Mouse (Mus musculus): Measurements from ENCODE around the gene Cdkn2a.

Gene Cdkn2a

DNA sequence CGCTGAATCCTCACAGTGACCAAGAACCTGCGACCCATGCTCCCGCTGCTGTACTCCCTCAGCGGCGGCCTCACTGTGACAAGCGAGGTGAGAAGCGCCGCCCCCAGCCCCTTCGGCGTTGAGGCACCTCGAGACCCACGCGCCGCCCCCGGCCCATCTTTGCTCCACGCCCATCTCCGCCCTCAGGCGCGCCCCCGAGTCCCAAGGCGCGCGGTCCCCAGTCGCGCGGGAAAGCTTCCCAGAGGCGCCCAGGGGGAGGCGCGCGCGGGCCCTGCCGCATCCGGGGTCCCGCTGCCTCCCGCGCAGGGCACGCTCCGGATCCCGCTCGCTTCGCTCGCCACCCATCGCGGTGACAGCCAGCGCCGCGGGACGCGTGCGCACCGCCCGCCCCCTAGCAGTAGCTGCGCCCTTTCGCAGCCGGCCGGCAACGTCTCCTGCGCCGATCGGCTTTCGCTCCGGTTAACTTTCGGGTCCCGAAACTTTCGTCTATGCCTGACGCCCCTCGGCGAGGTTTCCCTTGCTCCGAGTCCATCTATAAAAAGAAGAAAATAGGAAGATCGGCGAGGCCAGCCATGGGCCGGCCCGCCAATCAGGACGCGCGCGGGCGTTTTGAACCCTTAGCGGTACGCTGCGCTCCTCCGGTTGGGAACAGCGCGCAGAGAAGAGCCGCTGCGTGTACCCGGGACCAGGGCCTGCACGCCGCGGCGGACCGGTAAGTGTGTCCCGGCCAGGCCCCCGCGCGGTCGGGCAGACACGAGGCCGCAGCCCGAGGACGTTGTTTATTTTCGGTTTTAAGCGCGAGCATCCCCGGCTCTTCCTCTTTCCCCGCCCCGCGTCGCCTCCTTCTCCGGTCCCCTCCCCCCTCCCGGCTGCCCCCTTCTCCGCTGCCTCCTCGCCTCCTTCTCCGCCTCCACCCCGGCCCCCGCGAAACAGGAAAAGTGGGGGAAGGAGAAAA, at the start of gene Cdkn2a:
Gene Cdkn2a, minus strand, starts transcription at position 168 of the 955 bp plus-strand sequence.
- peak; percentile 80 for DNase-seq

DNA sequence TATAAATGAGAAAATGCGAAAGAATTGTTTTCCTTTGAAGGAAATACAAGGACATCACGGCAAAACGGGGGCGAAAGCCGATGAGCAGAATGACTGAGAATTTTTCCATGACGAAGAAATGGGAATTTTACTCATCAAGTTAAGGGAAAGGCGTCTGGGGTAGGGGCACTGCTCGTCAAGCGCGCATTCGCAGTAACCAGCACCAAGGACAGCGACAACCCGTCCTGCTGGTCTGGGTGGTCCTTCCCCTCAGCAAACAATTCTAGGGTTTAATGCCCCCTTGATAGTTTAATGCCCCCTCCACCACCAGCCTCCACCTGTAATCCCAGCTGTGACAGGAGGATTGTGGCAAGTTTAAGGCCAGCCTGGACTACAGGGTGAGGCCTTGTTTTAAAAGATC, 19.0 kb upstream of the Cdkn2a start:
- peak; percentile 71 for DNase-seq

DNA sequence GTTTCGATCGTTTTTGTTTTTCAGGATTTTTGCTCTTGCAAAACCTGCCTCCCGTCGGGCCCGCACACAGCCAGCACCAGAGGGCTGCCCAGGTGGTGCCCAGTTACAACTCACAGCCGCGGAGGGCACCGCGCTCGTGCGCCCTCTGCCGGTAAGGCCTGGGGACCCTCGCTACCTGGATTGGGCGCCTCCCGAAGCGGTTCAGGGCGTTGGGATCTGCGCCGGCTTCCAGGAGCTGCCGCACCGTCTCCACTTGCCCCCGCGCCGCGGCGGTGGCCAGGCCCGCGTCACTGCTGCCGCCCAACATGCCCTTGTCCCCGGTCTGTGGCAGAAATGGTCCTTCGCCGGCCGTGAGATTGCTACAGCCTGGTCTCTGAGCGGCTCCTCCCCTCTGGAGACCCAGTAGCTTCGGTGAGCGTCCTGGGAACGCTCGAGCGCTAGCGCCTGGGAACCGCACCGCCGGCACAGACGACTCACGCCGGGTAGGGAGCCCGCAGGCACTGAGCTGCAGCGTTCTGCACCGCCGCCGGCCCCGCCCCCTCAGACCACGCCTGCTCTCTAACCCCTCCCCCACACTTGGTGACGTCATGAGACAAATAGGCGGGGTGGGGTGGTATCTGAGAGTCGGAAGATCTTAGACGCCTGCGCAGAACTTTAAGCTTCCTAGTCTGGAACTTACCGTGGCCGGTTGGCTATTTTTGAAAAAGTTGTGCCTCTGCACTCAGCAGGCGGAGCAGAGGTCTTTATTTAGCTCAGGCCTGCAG, 16.2 kb upstream of the Cdkn2a start, which contains the start of gene Cdkn2b:
Gene Cdkn2b, minus strand, starts transcription at position 549 of the 764 bp plus-strand sequence.
- DNase-seq: peak; percentile 92

DNA sequence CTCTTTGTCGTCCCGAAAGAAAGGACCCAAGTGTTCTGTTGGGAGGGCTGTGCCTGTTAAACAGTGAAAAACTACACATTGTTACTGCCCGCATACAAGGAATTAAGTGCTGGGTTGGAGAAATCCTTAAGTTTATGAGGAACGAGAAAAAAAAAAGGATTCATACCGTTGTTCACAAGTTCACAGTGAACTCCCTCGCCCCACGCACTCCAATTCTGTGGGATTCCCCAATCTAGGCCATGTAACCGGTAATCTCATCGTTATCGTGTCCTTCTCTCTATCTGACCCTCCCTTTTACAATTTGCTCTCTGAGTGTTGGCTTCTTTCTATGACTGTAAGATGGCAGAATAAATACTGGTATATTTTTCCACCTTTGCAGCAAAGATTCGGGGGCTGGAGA, 15.5 kb upstream of the Cdkn2a start:
- DNase-seq: no peak

DNA sequence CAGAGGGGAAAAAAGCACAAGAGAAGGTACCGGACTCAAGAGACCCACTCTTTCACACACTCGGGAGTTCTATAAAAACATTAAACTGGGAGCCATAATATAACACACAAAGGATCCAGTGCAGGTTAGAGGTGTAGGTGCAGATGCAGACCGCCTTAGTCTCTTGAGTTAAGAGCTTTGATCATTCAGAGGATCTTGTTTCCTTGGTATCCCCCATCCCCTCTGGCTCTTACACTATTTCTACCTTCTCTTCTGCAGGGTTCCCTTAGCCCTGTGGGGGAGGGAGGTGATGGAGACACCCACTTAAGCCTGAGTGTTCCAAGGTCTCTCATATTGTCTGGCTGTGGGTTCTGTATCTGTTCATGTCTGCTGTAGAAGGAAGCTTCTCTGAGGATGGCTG, 13.5 kb upstream of the Cdkn2a start:
- no peak for DNase-seq

DNA sequence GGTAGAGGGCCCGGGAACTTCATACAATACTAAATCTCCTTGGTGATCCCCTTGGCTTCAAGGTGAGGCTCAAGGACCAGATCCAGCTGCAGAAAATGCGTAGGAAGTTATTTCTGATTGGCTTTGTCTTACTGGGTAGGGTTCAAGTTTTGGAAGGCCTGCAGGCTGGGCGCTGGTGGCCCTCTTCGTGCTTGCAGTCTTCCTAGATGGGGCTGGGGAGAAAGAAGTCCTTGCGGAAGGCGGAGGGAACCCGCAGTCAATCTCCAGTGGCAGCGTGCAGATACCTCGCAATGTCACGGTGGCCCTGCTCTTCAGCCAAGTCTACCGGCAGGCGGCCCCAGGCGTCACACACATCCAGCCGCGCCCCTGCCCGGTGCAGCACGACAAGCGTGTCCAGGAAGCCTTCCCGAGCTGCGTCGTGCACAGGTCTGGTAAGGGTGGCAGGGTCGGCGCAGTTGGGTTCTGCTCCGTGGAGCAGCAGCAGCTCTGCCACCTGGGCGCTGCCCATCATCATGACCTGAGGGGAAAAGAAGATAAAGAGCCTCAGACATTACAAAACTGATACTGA, 12.4 kb upstream of the Cdkn2a start:
- no peak for DNase-seq

DNA sequence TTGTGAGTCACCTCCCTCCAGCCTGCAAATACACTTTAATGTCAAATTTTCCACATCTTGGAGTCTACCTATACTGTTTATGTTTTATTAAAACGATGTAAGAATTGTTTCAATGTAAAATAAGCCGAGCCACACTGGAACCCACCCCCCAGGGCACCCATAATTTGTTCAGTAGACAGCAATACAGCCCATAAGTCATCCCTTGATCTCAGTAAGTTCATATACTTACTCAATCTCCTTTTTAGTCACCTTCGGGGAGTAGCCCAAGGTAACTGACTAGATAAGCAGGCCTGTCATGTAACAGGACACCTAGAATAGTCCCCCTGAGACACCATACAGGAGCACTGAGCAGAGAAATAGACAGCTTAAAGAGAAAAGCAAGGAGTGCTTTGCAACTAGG, 11.2 kb upstream of the Cdkn2a start:
- no peak for DNase-seq

DNA sequence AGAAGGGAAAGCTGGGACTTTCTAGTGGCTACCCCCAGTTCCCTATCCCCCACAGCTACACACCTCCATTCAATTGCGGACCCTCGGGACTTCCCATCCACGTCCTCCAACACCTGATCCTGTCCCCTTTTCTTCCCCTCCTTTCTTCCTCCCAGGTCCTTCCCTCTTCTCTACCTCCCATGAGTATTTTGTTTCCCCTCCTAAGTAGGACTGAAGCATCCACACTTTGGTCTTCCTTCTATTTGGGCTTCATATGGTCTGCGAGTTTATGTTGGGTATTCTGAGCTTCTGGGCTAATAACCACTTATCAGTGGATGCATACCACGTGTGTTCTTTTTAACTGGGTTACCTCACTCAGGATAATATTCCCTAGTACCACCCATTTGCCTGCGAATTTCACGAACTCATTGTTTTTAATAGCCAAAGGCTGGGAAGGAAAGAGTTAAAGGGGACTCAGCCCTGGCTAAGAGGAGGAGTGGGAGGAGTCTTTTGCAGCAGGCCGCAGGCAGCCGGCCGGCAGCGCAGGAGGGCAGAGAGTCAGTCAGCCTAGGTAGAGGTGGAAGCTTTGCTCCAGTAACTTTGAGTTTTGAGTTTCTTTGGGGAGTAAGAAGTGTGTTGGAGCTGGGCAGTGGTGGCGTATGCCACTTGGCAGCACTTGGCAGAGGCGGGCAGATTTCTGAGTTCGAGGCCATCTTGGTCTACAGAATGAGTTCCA, 9.0 kb upstream of the Cdkn2a start:
- no peak for DNase-seq

DNA sequence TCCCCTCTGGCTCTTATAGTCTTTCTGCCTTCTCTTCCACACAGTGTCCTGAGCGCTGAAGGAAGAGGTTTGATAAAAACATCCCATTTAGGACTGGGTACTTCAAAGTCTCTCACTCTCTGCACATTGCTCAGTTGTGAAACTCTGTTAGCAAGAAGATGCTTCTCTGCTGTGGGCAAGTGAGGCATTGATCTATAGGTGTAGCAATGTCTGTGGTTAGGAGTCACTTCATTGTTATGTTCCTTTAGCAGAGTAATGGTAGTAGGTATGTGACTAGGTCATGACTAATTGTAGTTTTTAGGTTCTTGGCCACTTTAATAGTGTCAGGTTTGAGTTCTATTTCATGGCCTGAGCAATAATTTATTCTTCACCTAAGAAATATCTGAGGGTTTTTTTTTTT, 7.7 kb upstream of the Cdkn2a start:
- DNase-seq: no peak

DNA sequence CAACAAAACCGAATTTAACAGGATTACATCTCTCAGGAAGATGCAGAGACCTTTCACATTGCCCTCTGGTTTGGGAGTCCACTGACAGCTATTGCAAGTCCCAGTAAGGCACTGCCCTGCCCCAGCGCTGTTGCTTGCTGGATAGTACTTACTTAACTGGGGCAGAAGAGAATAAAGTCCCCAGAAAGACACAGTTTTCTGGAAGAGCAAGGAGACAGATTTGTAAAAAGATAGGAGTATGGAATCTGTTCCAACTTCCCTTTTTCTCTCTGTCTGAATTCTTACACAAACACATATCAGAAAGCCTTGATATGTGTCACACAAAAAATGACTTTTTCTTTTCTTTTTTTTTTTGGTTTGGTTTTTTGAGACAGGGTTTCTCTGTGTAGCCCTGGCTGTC, 5.3 kb upstream of the Cdkn2a start:
- DNase-seq: no peak

DNA sequence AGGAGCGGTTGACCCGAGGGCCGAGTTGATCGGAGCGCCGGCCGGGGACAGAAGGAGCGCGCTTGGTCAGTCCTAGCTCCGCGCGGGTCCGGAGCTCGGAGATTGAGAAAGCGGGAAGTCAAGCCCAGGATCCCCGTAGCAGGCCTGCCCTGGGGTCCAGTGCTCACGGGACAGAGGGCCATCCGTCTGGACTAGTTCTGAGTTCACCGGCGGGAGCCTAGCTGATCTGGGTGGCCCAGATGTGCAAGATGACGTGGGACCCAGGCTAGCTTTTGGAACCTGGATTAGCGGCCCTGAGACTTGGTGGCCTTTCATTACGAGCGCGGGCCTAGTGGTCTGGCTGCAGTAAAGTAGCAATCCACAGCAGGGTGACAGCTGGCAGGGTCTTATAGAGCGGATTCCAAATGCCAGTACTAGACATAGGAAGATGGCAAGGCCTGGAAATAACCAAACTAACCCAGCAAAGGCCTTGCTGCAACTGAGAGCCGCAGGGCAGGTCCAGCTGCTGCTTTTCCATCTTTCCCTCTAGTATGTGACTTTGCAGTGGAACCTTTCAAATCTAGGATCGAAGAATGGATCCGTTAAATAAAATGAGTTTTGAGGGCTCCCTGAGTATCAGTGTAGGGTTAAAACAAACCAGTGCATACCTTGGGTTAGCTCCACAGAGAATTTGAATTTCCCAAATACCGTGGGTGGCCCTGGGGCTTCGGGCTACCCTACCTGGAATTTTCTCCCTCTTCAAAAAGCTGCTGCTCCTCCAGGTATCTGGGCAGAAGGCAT, 1.2 kb upstream of the Cdkn2a start:
- DNase-seq: no peak

DNA sequence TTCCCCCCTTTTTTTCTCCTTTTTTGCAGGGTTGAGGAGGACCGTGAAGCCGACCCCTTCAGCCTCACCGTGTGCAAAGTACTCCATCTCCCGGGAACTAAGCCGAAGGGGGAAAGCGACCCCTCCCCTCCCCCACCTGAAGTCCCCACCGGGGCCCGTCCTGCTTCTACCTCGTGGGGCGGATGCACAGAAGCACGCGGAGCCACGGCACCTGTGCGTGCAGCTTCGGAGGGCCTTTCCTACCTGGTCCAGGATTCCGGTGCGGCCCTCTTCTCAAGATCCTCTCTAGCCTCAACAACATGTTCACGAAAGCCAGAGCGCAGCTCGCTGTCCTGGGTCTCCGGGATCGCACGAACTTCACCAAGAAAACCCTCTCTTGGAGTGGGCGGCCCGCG, 365 bp downstream of the Cdkn2a start:
- peak; percentile 19 for DNase-seq

DNA sequence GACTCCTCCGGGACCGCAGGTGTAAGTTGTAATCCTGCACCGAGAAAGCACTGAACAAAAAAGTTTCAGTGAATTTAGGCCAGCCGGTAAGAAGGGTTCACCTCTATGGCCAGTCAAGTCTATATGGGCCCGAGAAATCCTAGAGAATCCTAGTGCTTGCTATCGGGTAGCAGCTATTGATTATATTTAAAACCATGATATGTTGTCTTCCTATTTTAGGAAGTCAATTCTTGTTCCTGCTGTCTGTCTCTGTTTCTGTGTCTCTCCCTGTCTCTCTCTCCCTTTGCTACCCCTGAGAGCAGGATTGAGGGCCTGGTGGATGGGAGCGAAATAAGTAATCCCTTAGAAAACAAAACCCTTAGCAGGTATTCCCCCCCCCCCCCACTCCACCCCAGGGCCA, 937 bp downstream of the Cdkn2a start:
- DNase-seq: no peak

DNA sequence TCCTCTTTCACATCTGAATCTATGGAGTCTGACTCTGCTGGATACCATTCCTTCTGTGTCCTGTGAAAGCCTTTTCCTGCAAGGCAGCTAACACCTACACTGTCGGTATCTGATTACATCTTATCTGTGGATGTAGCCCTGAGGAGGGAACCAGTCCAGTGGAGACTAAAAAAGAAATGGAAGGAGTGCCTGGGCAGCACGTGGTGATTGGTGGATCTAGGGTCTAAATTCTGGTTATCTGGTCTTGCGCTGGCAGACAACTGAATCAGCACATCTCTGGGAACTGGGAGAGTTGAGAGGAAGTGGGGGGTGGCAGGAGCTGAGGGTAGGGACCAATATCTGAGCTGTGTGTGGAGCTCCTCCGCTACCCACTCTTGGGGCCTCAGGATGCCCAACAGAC, 5.4 kb downstream of the Cdkn2a start:
- no peak for DNase-seq

DNA sequence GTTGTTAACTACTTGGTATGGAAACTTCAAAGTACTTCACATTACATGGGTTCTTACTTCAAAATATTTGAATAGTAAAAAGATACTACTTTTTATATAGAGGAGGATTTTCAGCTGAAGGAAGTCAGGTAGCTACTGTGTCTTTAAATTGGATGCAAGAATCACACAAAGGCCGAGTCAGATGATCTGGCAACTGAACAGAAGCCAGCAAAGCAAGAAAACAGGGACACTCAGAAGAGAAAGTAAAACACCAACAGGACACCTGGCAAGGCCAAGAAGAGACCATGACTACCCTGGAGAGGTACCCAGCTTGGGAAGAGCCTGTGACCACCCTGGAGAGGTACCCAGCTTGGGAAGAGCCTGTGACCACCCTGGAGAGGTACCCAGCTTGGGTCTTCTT, 7.9 kb downstream of the Cdkn2a start:
- no peak for DNase-seq

DNA sequence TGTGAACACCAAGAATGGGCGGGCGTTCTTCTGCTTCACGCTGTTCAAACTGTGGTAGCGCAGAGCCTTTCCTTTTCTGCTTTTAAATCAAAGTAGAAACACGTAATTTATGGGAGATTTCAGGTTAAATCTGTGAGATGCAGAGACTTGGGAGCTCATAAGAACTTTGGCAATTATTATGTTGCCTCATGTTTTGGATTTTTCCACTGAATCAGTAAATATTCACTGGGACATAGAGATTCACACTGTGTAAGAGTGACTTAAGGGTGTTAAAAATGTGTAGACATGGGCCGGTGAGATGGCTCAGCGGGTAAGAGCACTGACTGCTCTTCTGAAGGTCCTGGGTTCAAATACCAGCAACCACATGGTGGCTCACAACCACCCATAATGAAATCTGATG, 8.8 kb downstream of the Cdkn2a start:
- DNase-seq: no peak

DNA sequence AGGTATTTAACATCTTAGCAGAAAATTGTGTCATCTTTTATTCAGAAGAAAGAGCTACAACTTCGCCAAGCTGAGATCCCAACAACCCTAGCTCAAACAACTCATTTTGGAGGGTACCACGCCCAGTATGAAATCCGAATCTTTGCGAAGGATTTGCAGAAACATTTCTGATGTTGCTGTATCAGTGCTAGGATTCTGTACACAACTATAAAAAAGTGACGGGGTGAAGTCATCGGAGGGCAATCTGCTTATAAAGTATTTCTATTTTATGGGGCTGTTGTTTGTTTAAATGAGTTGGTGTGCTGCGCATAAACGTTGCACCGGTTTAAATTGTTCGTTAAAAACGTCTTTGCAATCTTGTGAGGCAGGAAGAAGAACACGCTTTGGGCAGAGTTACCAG, 11.8 kb downstream of the Cdkn2a start:
- DNase-seq: no peak

DNA sequence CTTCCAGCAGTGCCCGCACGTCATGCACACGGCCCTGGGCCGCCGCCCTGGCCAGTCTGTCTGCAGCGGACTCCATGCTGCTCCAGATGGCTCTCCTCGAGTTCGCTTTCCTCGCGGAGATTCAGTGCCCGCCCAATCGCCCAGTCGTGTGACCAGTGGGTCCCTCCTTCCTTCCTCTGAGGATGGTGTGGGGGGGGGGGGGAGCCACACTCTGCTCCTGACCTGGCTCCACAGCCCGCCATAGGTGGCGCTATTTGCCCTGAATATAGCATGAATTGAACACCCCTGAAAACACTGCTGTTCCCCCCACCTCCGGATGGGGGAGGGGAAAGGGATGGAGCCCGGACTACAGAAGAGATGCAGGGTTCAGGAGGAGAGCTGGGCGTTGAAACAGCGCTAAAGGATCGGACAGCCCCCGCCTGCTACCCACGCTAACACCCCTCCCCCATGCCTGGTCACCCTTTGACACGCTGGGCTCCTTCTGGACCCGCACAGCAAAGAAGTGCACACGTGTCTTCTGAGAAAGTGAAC, 12.4 kb downstream of the Cdkn2a start:
- peak; percentile 40 for DNase-seq

DNA sequence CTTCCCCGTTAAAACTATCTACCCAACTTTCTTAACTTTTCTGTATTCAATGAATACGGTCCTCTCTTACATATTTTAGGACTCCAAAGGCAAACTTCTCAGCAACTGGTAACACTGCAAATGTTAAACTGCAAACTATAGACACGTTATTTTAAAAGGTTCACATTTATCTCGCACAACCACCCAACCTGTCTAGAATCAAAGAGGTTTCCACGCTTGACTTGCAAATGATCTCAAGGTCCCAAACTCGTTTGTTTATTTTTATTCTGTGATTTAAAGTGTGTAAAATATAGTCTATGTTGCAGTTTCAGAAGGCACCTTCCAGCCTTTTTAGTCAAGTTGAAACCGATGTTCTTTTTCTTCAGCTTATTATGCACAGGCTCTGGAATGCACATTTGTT, 13.2 kb downstream of the Cdkn2a start:
- DNase-seq: no peak

DNA sequence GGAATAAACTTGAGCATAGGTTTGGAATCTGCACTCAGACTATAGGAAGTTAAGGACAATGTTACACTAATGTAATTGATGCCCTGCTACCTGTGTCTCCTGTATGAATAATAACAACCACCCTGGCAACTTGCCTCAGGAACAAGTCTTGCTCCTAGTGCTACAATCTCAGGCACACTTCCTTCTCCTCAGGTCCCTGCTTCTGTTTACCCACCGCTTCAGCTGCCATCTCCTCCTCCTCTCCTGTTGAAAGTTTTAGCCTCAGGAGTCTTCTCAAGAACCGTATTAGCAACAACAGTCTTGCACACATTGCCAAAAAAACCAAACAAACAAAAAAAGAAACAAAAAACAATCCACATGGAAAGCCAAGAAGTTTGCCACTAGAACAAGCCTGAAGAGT, 14.8 kb downstream of the Cdkn2a start:
- no peak for DNase-seq

DNA sequence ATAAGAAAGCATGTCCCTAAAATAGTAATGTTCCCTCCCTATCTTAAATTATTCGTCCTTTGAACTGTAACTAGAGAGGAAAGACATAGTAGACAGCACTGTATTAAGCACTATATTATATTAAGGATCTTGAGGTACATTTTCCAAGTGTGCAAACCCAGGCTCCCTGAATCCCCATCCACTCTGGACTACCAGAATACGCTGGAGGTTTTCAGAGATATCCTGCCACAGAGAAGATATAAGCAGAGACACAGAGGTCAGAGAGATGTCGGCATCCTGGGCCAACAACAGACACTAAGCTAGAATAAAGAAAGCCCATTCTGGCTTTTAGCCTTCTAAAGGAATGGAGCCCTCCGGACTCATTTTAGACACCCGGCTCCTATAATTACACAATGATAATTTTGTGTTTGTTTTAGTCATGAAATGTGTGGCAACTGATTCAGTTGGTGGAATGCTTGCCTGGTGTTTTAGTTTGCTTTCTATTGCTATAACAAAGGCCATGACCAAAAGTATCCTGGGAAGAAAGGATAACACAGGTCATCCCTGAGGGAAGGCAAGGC, 17.0 kb downstream of the Cdkn2a start:
- no peak for DNase-seq
